Mouse (Mus musculus) C2C12 (cell line): ENCODE measurements around the gene Tmem189. TPM values are rescaled to one million over a fixed set of nuclear protein-coding genes. Genes with fewer than 3 reads are reported as not detected.

Source experiments
- H3K27me3 ChIP-seq: one replicate; pipeline ENCODE4 v1.6.1; 2011; ENCODE audit not compliant: control insufficient read depth, insufficient read depth, insufficient read length
- H3K36me3 ChIP-seq: one replicate; pipeline ENCODE4 v1.6.1; 2011; ENCODE audit not compliant: control insufficient read depth, insufficient read depth
- H3K4me3 ChIP-seq: one replicate; pipeline ENCODE4 v1.5.1; 2011; ENCODE audit warnings: mild to moderate bottlenecking, control low read depth; ENCODE audit not compliant: poor library complexity, insufficient read depth, severe bottlenecking
- H3K79me2 ChIP-seq: one replicate; pipeline ENCODE4 v1.6.1; 2011; ENCODE audit not compliant: control insufficient read depth, insufficient read depth
- H3K79me3 ChIP-seq: one replicate; pipeline ENCODE4 v1.6.1; 2011; ENCODE audit warnings: low read depth, control low read depth
- H3ac ChIP-seq: one replicate; pipeline ENCODE3; 2011; ENCODE audit warnings: low read depth; ENCODE audit not compliant: control insufficient read depth, insufficient read length
- CTCF ChIP-seq: IDR thresholded peaks from one replicate; pipeline ENCODE4 v1.5.1; 2011; ENCODE audit not compliant: control insufficient read depth, insufficient read depth, insufficient read length
- FOSL1 ChIP-seq: IDR thresholded peaks from one replicate; pipeline ENCODE4 v1.8.0; 2011; ENCODE audit warnings: mild to moderate bottlenecking, low read length; ENCODE audit not compliant: poor library complexity, insufficient read depth, severe bottlenecking
- MAX ChIP-seq: IDR thresholded peaks from one replicate; pipeline ENCODE4 v1.6.1; 2011; ENCODE audit warnings: mild to moderate bottlenecking, control low read depth
- MYOD1 ChIP-seq: IDR thresholded peaks from one replicate; pipeline ENCODE4 v1.6.1; 2011; ENCODE audit warnings: low read depth; ENCODE audit not compliant: control insufficient read depth, insufficient read length
- MYOG ChIP-seq: IDR thresholded peaks from one replicate; pipeline ENCODE4 v1.6.1; 2011; ENCODE audit not compliant: control insufficient read depth, insufficient read length; ENCODE audit errors: extremely low read depth
- USF1 ChIP-seq: IDR thresholded peaks from one replicate; pipeline ENCODE4 v1.6.1; 2011; ENCODE audit warnings: low read depth, mild to moderate bottlenecking, control low read depth, moderate library complexity
- microRNA-seq: library from miRNA; unstranded; fragments of <30 nt; microRNA quantifications from one replicate; pipeline ENCODE4, GENCODE M21; 2019; ENCODE audit warnings: borderline microRNAs expressed
- polyA plus RNA-seq: library from polyadenylated mRNA; unstranded; fragments of >200 nt; fragmentation: generic; extraction: Trizol; gene quantifications from one replicate; pipeline ENCODE4 v1.2.1, GENCODE M21; 2012; ENCODE audit warnings: missing spikeins

The Tmem189 gene
- polyA plus RNA-seq, 1 experiment, result 34.5 TPM

DNA sequence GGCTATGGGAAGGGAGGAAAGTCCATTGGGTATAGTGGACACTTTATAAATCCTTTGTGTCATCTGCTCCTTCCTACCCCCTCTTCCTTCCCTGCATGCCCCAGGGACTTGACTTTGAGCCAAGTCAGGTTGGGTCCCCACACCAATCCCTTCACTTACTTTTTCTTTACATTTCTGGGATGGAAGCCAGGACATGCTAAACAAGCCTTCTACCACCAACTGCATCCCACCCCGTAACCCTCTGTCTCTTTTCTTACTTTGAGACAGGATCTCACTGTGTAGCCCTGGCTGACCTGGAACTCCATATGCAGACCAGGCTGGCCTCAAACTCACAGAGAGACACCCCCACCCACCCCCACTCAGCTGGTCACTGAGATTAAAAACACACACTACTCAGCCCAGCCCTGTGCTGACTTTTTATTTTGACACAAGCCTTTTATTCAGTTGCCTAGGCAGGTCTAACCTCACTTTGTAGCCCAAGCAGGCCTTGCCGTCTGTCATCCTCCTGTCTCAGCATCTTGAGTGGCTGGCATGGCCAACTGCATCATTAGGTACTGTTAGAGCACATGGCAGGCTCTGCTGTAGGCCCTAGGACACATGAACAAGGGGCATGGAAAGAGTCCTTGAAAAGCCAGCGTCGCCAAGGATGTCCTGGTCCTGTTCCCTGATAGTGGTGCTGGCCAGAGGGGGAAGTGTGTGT, 95.9 kb downstream of the Tmem189 start:
- H3K79me3 ChIP-seq, result no peaks in the 10 kb centered on the region
- no peaks in the 10 kb centered on the region for H3K79me2 ChIP-seq
- TF ChIP-seq MAX, result no peak
- TF ChIP-seq USF1, result no peak
- TF ChIP-seq MYOG, result no peak
- TF ChIP-seq MYOD1, result no peak
- no peak for TF ChIP-seq CTCF
- TF ChIP-seq FOSL1, result no peak
- H3K36me3 ChIP-seq, result no peaks in the 10 kb centered on the region
- no peak overlapping the region for H3K4me3 ChIP-seq
- no peak overlapping the region for H3ac ChIP-seq
- H3K27me3 ChIP-seq, result no peaks in the 10 kb centered on the region

Small RNAs within 50 kb of the gene (microRNA-seq; reads per million reads assigned to microRNA genes)
- not detected for gene Gm22355

Other genes with a start within 250 kb of the Tmem189 start
- 35.4 TPM for gene Rnf114, start 197.2 kb downstream of the Tmem189 start, polyA plus RNA-seq
- gene Spata2, start 196.9 kb downstream of the Tmem189 start, polyA plus RNA-seq, result 10.4 TPM
- 48.1 TPM for gene Snai1, start 151.6 kb downstream of the Tmem189 start, polyA plus RNA-seq
- 237 TPM for gene Ube2v1, start 57.7 kb downstream of the Tmem189 start, polyA plus RNA-seq
- 0.44 TPM for gene Gm20431, start 28.3 kb downstream of the Tmem189 start, polyA plus RNA-seq
- gene Cebpb, start 907 bp downstream of the Tmem189 start, polyA plus RNA-seq, result 23.8 TPM
- 64.6 TPM for gene Ptpn1, start 242.2 kb upstream of the Tmem189 start, polyA plus RNA-seq